In the genomic region with DNA sequence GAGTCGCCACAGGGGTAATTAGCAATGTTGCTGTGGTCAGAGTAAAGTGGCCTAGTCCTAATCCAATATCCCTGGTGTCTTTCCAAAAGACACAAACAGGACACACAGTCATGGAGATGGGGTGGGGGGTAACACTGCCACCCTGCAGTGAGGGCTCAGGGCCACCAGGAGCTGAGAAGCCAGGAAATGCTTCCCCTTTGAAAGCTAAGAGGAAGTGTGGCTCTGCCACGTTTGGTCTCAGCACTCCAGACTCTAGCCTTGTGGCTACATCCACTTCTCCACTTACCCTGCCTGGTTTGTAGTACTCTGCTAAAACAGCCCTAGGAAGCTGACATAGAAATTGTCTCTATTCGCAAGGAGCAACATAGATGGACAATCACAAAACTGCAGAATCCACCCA, we compare ENCODE assay signal across 17 mouse cellular contexts.
"Had no signal": no experiment of that assay in that cellular context is flagged by ENCODE, and none has a peak within 500 bp of the region (broad histone marks: within the 10 kb centered on the region; RNA-seq: fewer than 3 reads in every experiment).

No protein-coding gene starts in this region.

- H3K4me3 ChIP-seq: limb, embryonic 12.5 days; midbrain, embryonic 13.5 days; myocyte; neural tube, embryonic 15.5 days; stomach, embryonic 15.5 days had no signal

- H3K36me3 ChIP-seq: limb, embryonic 12.5 days; midbrain, embryonic 13.5 days; neural tube, embryonic 15.5 days; stomach, embryonic 15.5 days had no signal

- H3K27ac ChIP-seq: limb, embryonic 12.5 days; liver, embryonic 14.5 days; midbrain, embryonic 13.5 days; neural tube, embryonic 15.5 days; stomach, embryonic 15.5 days had no signal

- H3K27me3 ChIP-seq: midbrain, embryonic 13.5 days; neural tube, embryonic 15.5 days; stomach, embryonic 15.5 days had no signal

- H3K9ac ChIP-seq: limb, embryonic 12.5 days; liver, embryonic 14.5 days; midbrain, embryonic 13.5 days; neural tube, embryonic 15.5 days; stomach, embryonic 15.5 days had no signal

- H3K4me1 ChIP-seq: midbrain, embryonic 13.5 days; stomach, embryonic 15.5 days had no signal

- DNase-seq: kidney, adult 11 months; kidney, adult 9 months; kidney, postnatal 14 days; layer of hippocampus, adult 9-11 months; layer of hippocampus, postnatal 36 days; lung, adult 18-20 months; lung, postnatal 10 days; right cerebral cortex, postnatal 4 days; spleen, adult 18-20 months; thymus, adult 2 months; thymus, postnatal 25 days had no signal

- H3K9me3 ChIP-seq: limb, embryonic 12.5 days; midbrain, embryonic 13.5 days; neural tube, embryonic 15.5 days; stomach, embryonic 15.5 days had no signal

- ATAC-seq: midbrain, embryonic 13.5 days had no signal
